Mouse (Mus musculus) ES-Bruce4 (cell line): ENCODE measurements around the gene Gpank1. TPM values are rescaled to one million over a fixed set of nuclear protein-coding genes. Genes with fewer than 3 reads are reported as not detected.

ENCODE experiments used
- H3K27ac ChIP-seq: 2 replicates; pipeline ENCODE4 v1.5.1; 2012; ENCODE audit warnings: low read length, inconsistent platforms; ENCODE audit not compliant: insufficient read depth
- H3K27me3 ChIP-seq: 2 replicates; pipeline ENCODE4 v1.6.1; 2012; ENCODE audit warnings: mild to moderate bottlenecking, low read length, inconsistent platforms; ENCODE audit not compliant: control insufficient read depth, poor library complexity, insufficient read depth, severe bottlenecking
- H3K36me3 ChIP-seq: 2 replicates; pipeline ENCODE4 v1.6.1; 2012; ENCODE audit warnings: inconsistent platforms, mild to moderate bottlenecking, low read length, moderate library complexity; ENCODE audit not compliant: control insufficient read depth, poor library complexity, insufficient read depth, severe bottlenecking
- H3K4me1 ChIP-seq: one replicate; pipeline ENCODE4 v1.8.1; 2011; ENCODE audit warnings: low read length; ENCODE audit not compliant: control insufficient read depth, insufficient read depth
- H3K4me3 ChIP-seq: 2 replicates; pipeline ENCODE4 v1.5.1; 2011; ENCODE audit warnings: low read depth, mild to moderate bottlenecking, low read length
- H3K9ac ChIP-seq: 2 replicates; pipeline ENCODE4 v1.6.1; 2012; ENCODE audit warnings: low read depth, mild to moderate bottlenecking, inconsistent platforms; ENCODE audit not compliant: poor library complexity, severe bottlenecking
- H3K9me3 ChIP-seq: replicated peaks from 2 replicates; pipeline ENCODE4 v1.6.1; 2012; ENCODE audit warnings: mild to moderate bottlenecking, low read length, inconsistent platforms; ENCODE audit not compliant: control insufficient read depth, poor library complexity, insufficient read depth, severe bottlenecking
- CTCF ChIP-seq: IDR thresholded peaks from one replicate; pipeline ENCODE4 v1.8.1; 2011; ENCODE audit warnings: low read depth, low read length
- EP300 ChIP-seq: IDR thresholded peaks from 2 replicates; pipeline ENCODE4 v1.6.1; 2011; ENCODE audit warnings: low read depth, low read length; ENCODE audit not compliant: insufficient read depth
- POLR2A ChIP-seq: IDR thresholded peaks from one replicate; pipeline ENCODE4 v1.8.1; 2011; ENCODE audit warnings: low read length; ENCODE audit not compliant: insufficient read depth
- polyA plus RNA-seq: library from polyadenylated mRNA; stranded (reverse); fragments of >200 nt; gene quantifications from 2 replicates; pipeline ENCODE4 v1.2.4, GENCODE M21; 2011; ENCODE audit warnings: low read depth; ENCODE audit not compliant: missing spikeins, insufficient read depth, insufficient read length

Gpank1 gene
- polyA plus RNA-seq: 18.9 and 19.1 TPM in 2 replicates

GRCm38 (mm10) chr17:35121143-35121799 is at the start of gene Gpank1:
TSS of gene Gpank1 (plus strand) at chr17:35121455.
- H3K9me3 ChIP-seq: no peaks in the 10 kb centered on the region
- H3K9ac ChIP-seq: peak within 1 kb of the TSS; percentile 93
- TF ChIP-seq EP300 (no peak), POLR2A (no peak)
- H3K27me3 ChIP-seq: no peaks in the 10 kb centered on the region
- H3K36me3 ChIP-seq: peaks cover 24% of the 10 kb centered on the region
- peak within 1 kb of the TSS; percentile 96 for H3K4me3 ChIP-seq
- no peaks in the 10 kb centered on the region for H3K4me1 ChIP-seq
- H3K27ac ChIP-seq: peak within 1 kb of the TSS; percentile 71

GRCm38 (mm10) chr17:35074097-35074496 is 47.2 kb upstream of the Gpank1 start:
- H3K9ac ChIP-seq: peak overlapping the region; percentile 43
- no peak overlapping the region for H3K27ac ChIP-seq
- H3K9me3 ChIP-seq: no peaks in the 10 kb centered on the region
- no peaks in the 10 kb centered on the region for H3K27me3 ChIP-seq
- H3K4me3 ChIP-seq: peak overlapping the region; percentile 31
- TF ChIP-seq CTCF: no peak
- no peak for TF ChIP-seq POLR2A
- no peak for TF ChIP-seq EP300
- no peaks in the 10 kb centered on the region for H3K36me3 ChIP-seq
- peaks cover 7% of the 10 kb centered on the region for H3K4me1 ChIP-seq

GRCm38 (mm10) chr17:35076507-35077176 is 44.6 kb upstream of the Gpank1 start, which contains the start of gene Ly6g6e:
TSS of gene Ly6g6e (plus strand) at chr17:35076902.
- Histone ChIP-seq H3K9me3 (no peaks in the 10 kb centered on the region), H3K27ac (peak within 1 kb of the TSS; percentile 85), H3K27me3 (no peaks in the 10 kb centered on the region), H3K9ac (peak within 1 kb of the TSS; percentile 58), H3K4me3 (peak within 1 kb of the TSS; percentile 57), H3K4me1 (peaks cover 3% of the 10 kb centered on the region), H3K36me3 (no peaks in the 10 kb centered on the region)
- TF ChIP-seq CTCF (no peak), POLR2A (no peak), EP300 (peak; percentile 83)

- peak overlapping the region; percentile 64 for H3K27ac ChIP-seq
- peak overlapping the region; percentile 41 for H3K4me3 ChIP-seq
- peak overlapping the region; percentile 58 for H3K9ac ChIP-seq
These were observed 44.0 kb upstream of the Gpank1 start for GRCm38 (mm10) chr17:35077285-35077684.

GRCm38 (mm10) chr17:35077786-35078233 is 43.4 kb upstream of the Gpank1 start, which contains the start of gene Ly6g6d:
TSS of gene Ly6g6d (minus strand) at chr17:35078065.
- Histone ChIP-seq H3K27ac (peak within 1 kb of the TSS; percentile 85), H3K27me3 (no peaks in the 10 kb centered on the region), H3K36me3 (no peaks in the 10 kb centered on the region), H3K4me1 (peaks cover 2% of the 10 kb centered on the region), H3K9me3 (no peaks in the 10 kb centered on the region), H3K9ac (peak within 1 kb of the TSS; percentile 58), H3K4me3 (peak within 1 kb of the TSS; percentile 57)
- TF ChIP-seq EP300 (no peak), CTCF (peak; percentile 34), POLR2A (no peak)

More at GRCm38 (mm10) chr17:35077285-35077684, 44.0 kb upstream of the Gpank1 start:
- Histone ChIP-seq H3K9me3 (no peaks in the 10 kb centered on the region), H3K27me3 (no peaks in the 10 kb centered on the region), H3K4me1 (peaks cover 2% of the 10 kb centered on the region), H3K36me3 (no peaks in the 10 kb centered on the region)
- no peak for TF ChIP-seq CTCF
- no peak for TF ChIP-seq EP300

GRCm38 (mm10) chr17:35079778-35080177 is 41.5 kb upstream of the Gpank1 start:
- Histone ChIP-seq H3K4me3 (no peak overlapping the region), H3K4me1 (peaks cover 2% of the 10 kb centered on the region), H3K36me3 (no peaks in the 10 kb centered on the region), H3K9ac (no peak overlapping the region), H3K27ac (no peak overlapping the region), H3K27me3 (no peaks in the 10 kb centered on the region), H3K9me3 (no peaks in the 10 kb centered on the region)
- TF ChIP-seq CTCF: no peak
- TF ChIP-seq EP300: no peak
- TF ChIP-seq POLR2A: no peak
